Mouse (Mus musculus): Measurements from ENCODE around the gene Tmem221.

GRCm38 (mm10) chr8:71601939-71602665 lies 43.4 kb upstream of the Tmem221 start:
- TF ChIP-seq CTCF (conservative IDR thresholded peaks at IDR 0.05; ENCODE audit: low read length) (no peak), NANOG (IDR thresholded peaks at IDR 0.05; ENCODE audit: borderline replicate concordance, low read length) (no peak), POU5F1 (IDR thresholded peaks at IDR 0.05; ENCODE audit: borderline replicate concordance, low read length) (no peak)
